Mouse (Mus musculus): ENCODE measurements at regions not wholly inside any gene's neighbourhood (a gene's known extent, or its start where the extent isn't known, plus 50 kb on each side); places are given as distances from the start of the nearest gene placed in this dataset.

DNA sequence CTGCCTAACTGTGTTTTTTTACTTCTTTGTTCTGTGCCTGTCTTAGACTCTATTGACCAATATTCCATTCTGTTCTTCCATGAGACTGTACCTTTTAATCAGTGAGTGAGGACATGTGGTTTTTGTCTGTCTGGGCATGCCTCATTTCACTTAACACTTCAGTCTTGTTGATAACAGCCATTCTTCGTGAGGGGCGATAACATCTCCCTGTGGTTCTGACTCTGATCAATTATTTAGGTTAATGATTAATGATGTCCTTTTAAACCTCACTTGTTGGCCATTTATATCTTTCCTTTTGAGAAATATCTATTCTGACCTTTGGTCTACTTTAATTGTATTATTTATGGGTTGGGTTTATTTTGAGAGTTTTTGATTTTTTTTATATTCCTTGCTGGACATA, 496.0 kb downstream of the Cd109 start:
- DNase-seq (ENCODE audit: low read depth, low spot score), result no peak

- DNase-seq (ENCODE audit: low read depth, low spot score), result no peak
Measured at GRCm38 (mm10) chr9:79140970-79141369, 525.6 kb downstream of the Cd109 start.

GRCm38 (mm10) chr9:79146004-79146403, 530.7 kb downstream of the Cd109 start:
- DNase-seq (ENCODE audit: low read depth, low spot score), result no peak

- DNase-seq (ENCODE audit: low read depth, low spot score), result no peak
Measured at GRCm38 (mm10) chr9:79165596-79165995, 550.2 kb downstream of the Cd109 start.

DNA sequence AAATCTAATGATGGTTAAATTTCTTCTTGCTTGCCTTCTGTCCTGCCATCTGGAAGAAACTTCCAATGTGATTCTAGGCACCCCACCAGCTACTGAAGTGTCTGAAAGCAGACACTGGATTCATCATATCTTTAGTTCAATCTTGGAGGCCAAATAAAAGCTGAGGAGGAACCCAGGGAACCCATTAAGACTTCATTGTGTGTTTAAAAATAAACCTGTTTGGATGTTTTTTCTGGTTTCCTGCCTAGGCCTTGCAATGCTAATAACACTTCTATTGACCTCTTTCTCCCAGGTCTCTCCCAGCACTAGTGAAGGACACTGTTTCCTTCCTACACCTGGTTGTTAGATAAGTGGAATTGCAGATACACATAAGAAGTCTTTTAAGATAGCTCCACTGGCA, 545.6 kb downstream of the Col12a1 start:
- DNase-seq (ENCODE audit: low read depth, low spot score), result peak; percentile 4

DNA sequence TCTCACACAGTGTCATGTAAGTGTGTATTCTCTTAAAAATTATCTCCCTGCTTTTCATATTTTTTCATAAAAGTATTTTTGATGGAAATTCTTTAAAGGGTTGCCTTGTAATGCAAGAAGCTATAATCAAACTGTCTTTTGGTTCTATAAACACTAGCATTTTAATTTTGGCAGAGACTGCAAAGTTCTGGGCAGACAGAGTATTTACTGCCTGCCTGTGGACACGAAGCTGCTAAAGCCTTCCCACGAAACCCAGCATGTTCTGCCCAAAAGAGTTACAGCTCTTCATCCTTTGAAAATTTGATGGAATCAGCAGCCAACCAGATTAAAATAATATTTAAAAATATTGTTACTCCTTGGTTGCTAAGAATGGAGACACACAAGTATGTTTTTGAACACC, 538.7 kb downstream of the Col12a1 start:
- DNase-seq (ENCODE audit: low read depth, low spot score), result no peak

GRCm38 (mm10) chr9:79195420-79195819, 523.2 kb downstream of the Col12a1 start:
- DNase-seq (ENCODE audit: low read depth, low spot score), result no peak

GRCm38 (mm10) chr9:79201755-79202154, 516.9 kb downstream of the Col12a1 start:
- DNase-seq (ENCODE audit: low read depth, low spot score), result no peak

- DNase-seq (ENCODE audit: low read depth, low spot score), result no peak
Measured at GRCm38 (mm10) chr9:79213364-79213763, 505.3 kb downstream of the Col12a1 start.

- DNase-seq (ENCODE audit: low read depth, low spot score), result peak; percentile 10
Measured at GRCm38 (mm10) chr9:79215986-79216385, 502.6 kb downstream of the Col12a1 start.

GRCm38 (mm10) chr9:79216432-79216831, 502.2 kb downstream of the Col12a1 start:
- no peak for DNase-seq (ENCODE audit: low read depth, low spot score)

- no peak for DNase-seq (ENCODE audit: low read depth, low spot score)
Measured at GRCm38 (mm10) chr9:79233081-79233480, 485.6 kb downstream of the Col12a1 start.

GRCm38 (mm10) chr9:79233751-79234150, 484.9 kb downstream of the Col12a1 start:
- no peak for DNase-seq (ENCODE audit: low read depth, low spot score)

- no peak for DNase-seq (ENCODE audit: low read depth, low spot score)
Measured at GRCm38 (mm10) chr9:79269646-79270213, 448.9 kb downstream of the Col12a1 start.

DNA sequence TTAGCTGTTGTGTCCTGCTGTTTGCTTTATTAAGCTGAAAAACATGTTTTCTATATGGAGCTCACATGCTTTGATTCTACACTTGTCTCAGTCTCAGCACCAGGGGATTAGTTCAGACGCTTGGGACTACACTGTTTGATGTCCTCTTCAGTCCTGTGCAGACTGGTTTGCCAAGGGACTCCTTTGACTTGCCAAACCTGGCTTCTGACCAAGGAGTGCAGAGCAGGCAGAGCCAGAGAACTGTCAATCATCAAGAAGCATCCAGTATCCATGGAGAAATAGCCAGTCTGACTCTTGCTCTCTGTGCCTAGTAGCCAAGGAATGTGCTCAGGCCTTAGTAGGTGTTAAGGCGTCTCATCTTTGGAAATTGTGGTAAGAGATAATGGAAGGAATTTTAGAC, 448.4 kb downstream of the Col12a1 start:
- peak; percentile 25 for DNase-seq (ENCODE audit: low read depth, low spot score)

GRCm38 (mm10) chr9:79287849-79288248, 430.8 kb downstream of the Col12a1 start:
- DNase-seq (ENCODE audit: low read depth, low spot score), result no peak

- DNase-seq (ENCODE audit: low read depth, low spot score), result no peak
Measured at GRCm38 (mm10) chr9:79295306-79295705, 423.3 kb downstream of the Col12a1 start.

DNA sequence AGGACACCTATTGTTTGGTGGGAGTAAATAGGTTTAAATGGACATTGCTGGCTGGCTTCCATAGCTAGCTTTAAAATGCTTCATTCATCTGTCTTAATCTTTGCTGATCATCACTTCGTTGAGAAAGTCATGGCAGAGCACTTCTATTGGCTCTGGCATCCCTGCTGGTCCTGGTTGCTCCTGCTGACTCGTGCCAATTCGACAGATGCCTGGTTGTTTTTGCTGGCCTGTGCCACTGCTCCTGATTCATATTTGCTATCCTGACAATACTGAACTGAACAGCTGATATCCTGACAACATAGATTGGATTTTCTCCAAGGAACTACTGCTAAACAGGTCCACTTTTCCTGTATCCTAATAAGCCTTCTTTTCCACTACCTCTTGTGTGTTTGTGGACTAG, 417.1 kb downstream of the Col12a1 start:
- DNase-seq (ENCODE audit: low read depth, low spot score), result no peak

GRCm38 (mm10) chr9:79310591-79310990, 408.0 kb downstream of the Col12a1 start:
- DNase-seq (ENCODE audit: low read depth, low spot score), result no peak

DNA sequence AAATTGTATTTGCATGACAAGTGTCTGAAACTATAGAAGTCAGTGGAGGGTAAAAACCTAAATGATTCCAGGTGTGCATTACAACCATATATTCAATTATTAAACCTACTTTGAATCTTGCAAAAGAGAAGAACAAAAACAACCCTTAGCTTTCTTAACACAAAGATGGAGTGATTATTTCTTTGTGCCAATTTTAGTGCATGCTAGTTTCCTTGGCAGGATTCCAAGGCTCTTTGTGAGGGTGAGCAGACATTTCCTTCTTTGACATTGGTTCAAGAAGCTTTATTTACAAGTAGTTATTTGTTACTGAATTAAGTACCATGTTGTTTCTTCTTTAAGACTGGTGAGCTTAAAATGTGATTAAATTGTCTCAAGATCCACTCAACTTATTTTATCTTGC, 401.2 kb downstream of the Col12a1 start:
- DNase-seq (ENCODE audit: low read depth, low spot score), result no peak

DNA sequence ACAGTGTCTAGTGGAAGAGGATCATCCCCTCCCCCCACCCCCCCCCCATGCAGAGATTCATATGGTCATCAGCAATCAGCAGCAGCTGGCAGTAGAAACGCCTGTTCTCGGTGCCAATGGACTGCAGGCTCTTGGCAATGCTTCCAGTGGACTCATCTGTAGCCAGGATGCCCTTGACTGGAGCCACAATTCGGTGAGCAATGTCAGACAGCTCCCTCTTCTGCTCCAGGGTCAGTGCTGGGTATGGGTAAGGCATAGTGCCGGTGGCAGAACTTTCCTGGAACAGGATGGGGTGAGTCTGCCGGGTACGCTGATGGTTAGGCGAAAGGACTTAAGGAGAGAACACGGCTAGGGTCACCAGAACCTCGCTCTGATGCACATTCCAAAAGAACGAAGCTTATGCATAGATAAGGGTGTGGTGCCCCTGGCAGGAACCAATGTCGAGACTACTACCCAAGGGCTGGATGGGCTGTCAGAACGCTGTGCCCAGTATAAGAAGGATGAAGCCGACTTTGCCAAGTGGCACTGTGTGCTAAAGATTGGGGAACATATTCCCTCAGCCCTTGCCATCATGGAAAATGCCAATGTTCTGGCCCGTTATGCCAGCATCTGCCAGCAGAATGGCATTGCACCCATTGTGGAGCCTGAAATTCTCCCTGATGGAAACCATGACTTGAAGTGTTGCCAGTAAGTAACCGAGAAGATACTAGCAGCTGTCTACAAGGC, 372.1 kb downstream of the Col12a1 start:
- no peak for DNase-seq (ENCODE audit: low read depth, low spot score)

- no peak for DNase-seq (ENCODE audit: low read depth, low spot score)
Measured at GRCm38 (mm10) chr9:79392020-79392419, 326.6 kb downstream of the Col12a1 start.

- DNase-seq (ENCODE audit: low read depth, low spot score), result no peak
Measured at GRCm38 (mm10) chr9:79414989-79415388, 303.6 kb downstream of the Col12a1 start.

DNA sequence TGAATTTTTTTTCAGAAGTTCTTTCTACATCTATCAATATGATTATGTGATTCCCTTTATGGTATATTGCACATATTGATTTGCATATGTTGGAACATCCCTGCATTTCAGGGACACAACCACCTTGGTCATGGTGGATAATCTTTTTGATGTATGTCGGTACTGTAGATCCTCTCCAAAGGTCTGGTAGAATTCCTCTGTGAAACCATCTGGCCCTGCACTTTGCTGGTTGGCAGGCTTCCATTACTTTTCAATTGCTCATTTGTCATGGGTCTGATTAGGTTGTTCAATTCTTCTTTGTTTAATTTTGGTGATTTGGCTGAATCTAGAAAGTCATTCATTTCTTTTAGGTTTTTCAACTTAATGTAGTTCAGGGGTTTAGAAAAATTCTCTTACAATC, 288.2 kb downstream of the Col12a1 start:
- no peak for DNase-seq (ENCODE audit: low read depth, low spot score)

Measured in skeletal muscle tissue, adult 2 months (tissue).